Mouse (Mus musculus) intestine, embryonic 14.5 days (tissue): ENCODE results near the gene Rab5b. TPM values are rescaled to one million over a fixed set of nuclear protein-coding genes. Genes with fewer than 3 reads are reported as not detected.

Source experiments
- ATAC-seq: fragments of 200-750 bp; cut with Nextera tagmentation; replicated peaks from 2 replicates; pipeline ENCODE4 v1.8.0; 2017; ENCODE audit warnings: low read depth, moderate number of reproducible peaks, moderate TSS enrichment, moderate library complexity; ENCODE audit not compliant: low FRiP score, low TSS enrichment
- DNase-seq: peaks from one replicate; pipeline ENCODE4 v3.0.0-alpha.2; 2018; ENCODE audit warnings: low spot score
- H3K27ac ChIP-seq: fragments of 300-500 bp; sonication (generic); 2 replicates; pipeline ENCODE4 v1.5.1; 2014; ENCODE audit warnings: low read depth, mild to moderate bottlenecking, control low read depth
- H3K27me3 ChIP-seq: fragments of 300-500 bp; sonication (generic); replicated peaks from 2 replicates; pipeline ENCODE4 v1.6.1; 2014; ENCODE audit warnings: low read length, control low read depth; ENCODE audit not compliant: control insufficient read depth, insufficient read depth
- H3K36me3 ChIP-seq: fragments of 300-500 bp; sonication (generic); 2 replicates; pipeline ENCODE4 v1.6.1; 2014; ENCODE audit warnings: low read length, control low read depth; ENCODE audit not compliant: control insufficient read depth, insufficient read depth
- H3K4me1 ChIP-seq: fragments of 300-500 bp; sonication (generic); replicated peaks from 2 replicates; pipeline ENCODE4 v1.6.1; 2014; ENCODE audit warnings: low read length, control low read depth, mixed read lengths; ENCODE audit not compliant: control insufficient read depth, insufficient read depth
- H3K4me2 ChIP-seq: fragments of 300-500 bp; sonication (generic); 2 replicates; pipeline ENCODE4 v1.6.1; 2014; ENCODE audit warnings: low read length
- H3K4me3 ChIP-seq: fragments of 300-500 bp; sonication (generic); 2 replicates; pipeline ENCODE4 v1.5.1; 2014; ENCODE audit warnings: low read depth, low read length, control low read depth, mixed read lengths
- H3K9ac ChIP-seq: fragments of 300-500 bp; sonication (generic); 2 replicates; pipeline ENCODE4 v1.6.1; 2014; ENCODE audit warnings: mild to moderate bottlenecking, low read length
- H3K9me3 ChIP-seq: fragments of 300-500 bp; sonication (generic); 2 replicates; pipeline ENCODE4 v1.6.1; 2016; ENCODE audit warnings: low read length, control low read depth; ENCODE audit not compliant: control insufficient read depth
- WGBS: fragments of 180-500 bp; shearing (Covaris S2); extraction: QIAGEN DNeasy Blood & Tissue Kit; methylation state at CpG from one replicate; pipeline ENCODE4 v1.1.7; 2014; 5-methylcytosine and 5-hydroxymethylcytosine counted together
- polyA plus RNA-seq: library from polyadenylated mRNA; unstranded; fragments of >200 nt; fragmentation: Nextera tagmentation; extraction: Ambion mirVana; gene quantifications from 2 replicates; pipeline ENCODE4 v1.2.1, GENCODE M21; 2014

Rab5b gene
- polyA plus RNA-seq, 1 experiment from 2014 or later = 59.4 TPM

GRCm38 (mm10) chr10:128627398-128628317 is 68.4 kb downstream of the Rab5b start:
- Histone ChIP-seq H3K9me3 (no peaks in the 10 kb centered on the region), H3K9ac (no peak overlapping the region), H3K36me3 (peaks cover 30% of the 10 kb centered on the region), H3K27ac (no peak overlapping the region), H3K27me3 (no peaks in the 10 kb centered on the region), H3K4me2 (no peak overlapping the region), H3K4me3 (no peak overlapping the region), H3K4me1 (peaks cover 7% of the 10 kb centered on the region)
- ATAC-seq = no peak
- WGBS = 81% methylated on average over 10 of the region's 10 CpGs
- DNase-seq = no peak

Other genes with a start within 250 kb of the Rab5b start
- 71.9 and 82.2 TPM in 2 replicates for gene Smarcc2, start 237.0 kb downstream of the Rab5b start, polyA plus RNA-seq
- 1,777 and 1,828 TPM in 2 replicates for gene Myl6, start 202.1 kb downstream of the Rab5b start, polyA plus RNA-seq
- 3.1 TPM in 2 replicates for gene Myl6b, start 197.6 kb downstream of the Rab5b start, polyA plus RNA-seq
- 27.3 and 28.0 TPM in 2 replicates for gene Esyt1, start 170.4 kb downstream of the Rab5b start, polyA plus RNA-seq
- gene Zc3h10, start 148.5 kb downstream of the Rab5b start, polyA plus RNA-seq = 11.3 TPM in 2 replicates
- 4,682 and 5,210 TPM in 2 replicates for gene Rpl41, start 147.0 kb downstream of the Rab5b start, polyA plus RNA-seq
- gene Pa2g4, start 130.3 kb downstream of the Rab5b start, polyA plus RNA-seq = 248 and 252 TPM in 2 replicates
- 31.2 and 32.4 TPM in 2 replicates for gene Erbb3, start 106.6 kb downstream of the Rab5b start, polyA plus RNA-seq
- 1,095 and 1,163 TPM in 2 replicates for gene Rps26, start 69.5 kb downstream of the Rab5b start, polyA plus RNA-seq
- gene Ikzf4, start 50.3 kb downstream of the Rab5b start, polyA plus RNA-seq = 3.0 and 3.2 TPM in 2 replicates
- 9.8 and 12.7 TPM in 2 replicates for gene Suox, start 22.2 kb downstream of the Rab5b start, polyA plus RNA-seq
- gene Pmel, start 7.9 kb upstream of the Rab5b start, polyA plus RNA-seq = 1.2 TPM in 2 replicates
- gene Cdk2, start 8.8 kb upstream of the Rab5b start, polyA plus RNA-seq = 89.0 and 93.2 TPM in 2 replicates
- gene Dgka, start 48.6 kb upstream of the Rab5b start, polyA plus RNA-seq = 5.9 and 7.7 TPM in 2 replicates
- gene Pym1, start 51.6 kb upstream of the Rab5b start, polyA plus RNA-seq = 34.2 and 38.5 TPM in 2 replicates
- 0.43 and 0.72 TPM in 2 replicates for gene Mmp19, start 94.6 kb upstream of the Rab5b start, polyA plus RNA-seq
- 35.5 and 37.7 TPM in 2 replicates for gene Dnajc14, start 107.8 kb upstream of the Rab5b start, polyA plus RNA-seq
- 13.2 and 16.4 TPM in 2 replicates for gene Tmem198b, start 108.1 kb upstream of the Rab5b start, polyA plus RNA-seq
- 189 and 203 TPM in 2 replicates for gene Sarnp, start 121.1 kb upstream of the Rab5b start, polyA plus RNA-seq
- 86.0 and 88.0 TPM in 2 replicates for gene Ormdl2, start 125.4 kb upstream of the Rab5b start, polyA plus RNA-seq
- 4.5 and 5.3 TPM in 2 replicates for gene Gdf11, start 195.5 kb upstream of the Rab5b start, polyA plus RNA-seq
- 558 and 572 TPM in 2 replicates for gene Cd63, start 204.7 kb upstream of the Rab5b start, polyA plus RNA-seq
- 8.9 and 11.5 TPM in 2 replicates for gene Rdh5, start 226.6 kb upstream of the Rab5b start, polyA plus RNA-seq
- gene Bloc1s1, start 227.8 kb upstream of the Rab5b start, polyA plus RNA-seq = 218 and 228 TPM in 2 replicates
- 2.1 and 2.3 TPM in 2 replicates for gene Itga7, start 237.6 kb upstream of the Rab5b start, polyA plus RNA-seq